Mouse (Mus musculus) layer of hippocampus, adult 8-10 months (tissue): ENCODE measurements at regions not wholly inside any gene's neighbourhood (a gene's known extent, or its start where the extent isn't known, plus 50 kb on each side); places are given as distances from the start of the nearest gene placed in this dataset.

Source experiments
- DNase-seq, 2 experiments: peaks; one replicate each; pipeline ENCODE4 v3.0.0; 2022; ENCODE audit warnings: low spot score in 2 of 2

GRCm38 (mm10) chrX:57711914-57712313, 208.4 kb upstream of the Gpr101 start:
- no peak for DNase-seq

- DNase-seq: no peak
Observed at GRCm38 (mm10) chrX:57709115-57709877, 205.7 kb upstream of the Gpr101 start.

GRCm38 (mm10) chrX:57708501-57708900, 204.9 kb upstream of the Gpr101 start:
- DNase-seq: no peak

GRCm38 (mm10) chrX:57707932-57708331, 204.4 kb upstream of the Gpr101 start:
- DNase-seq: no peak

GRCm38 (mm10) chrX:57706683-57707308, 203.2 kb upstream of the Gpr101 start:
- DNase-seq: no peak

GRCm38 (mm10) chrX:57692506-57692905, 188.9 kb upstream of the Gpr101 start:
- peak in 1 of 2 experiments; percentile 2 for DNase-seq

GRCm38 (mm10) chrX:57676764-57677163, 173.2 kb upstream of the Gpr101 start:
- DNase-seq: no peak

GRCm38 (mm10) chrX:57674955-57675354, 171.4 kb upstream of the Gpr101 start:
- no peak for DNase-seq

GRCm38 (mm10) chrX:57659571-57659970, 156.0 kb upstream of the Gpr101 start:
- no peak for DNase-seq

GRCm38 (mm10) chrX:57656035-57656434, 152.5 kb upstream of the Gpr101 start:
- DNase-seq: peak in 1 of 2 experiments; percentile 4

GRCm38 (mm10) chrX:57655483-57655882, 151.9 kb upstream of the Gpr101 start:
- DNase-seq: no peak
